Mouse (Mus musculus) left cerebral cortex, postnatal 14 days (tissue): ENCODE results near the gene Bag3. TPM values are rescaled to one million over a fixed set of nuclear protein-coding genes. Genes with fewer than 3 reads are reported as not detected.

Source experiments
- DNase-seq, 2 experiments: peaks; one replicate each; pipeline ENCODE4 v3.0.0; 2021 to 2022; ENCODE audit warnings: low spot score in 2 of 2, mixed read lengths in 1 of 2
- intact Hi-C: fragments of 180-260 bp; cut with DNase I; formaldehyde crosslinking; loops from one replicate; pipeline ENCODE4 v1.15.1; 2025
- total RNA-seq, 2 experiments: library from RNA; stranded (reverse); gene quantifications; 2 replicates each; pipeline ENCODE4 v1.2.3; 2021

Bag3 gene
- total RNA-seq, 2 experiments from 2014 or later = 5.3 to 6.4 TPM

DNA sequence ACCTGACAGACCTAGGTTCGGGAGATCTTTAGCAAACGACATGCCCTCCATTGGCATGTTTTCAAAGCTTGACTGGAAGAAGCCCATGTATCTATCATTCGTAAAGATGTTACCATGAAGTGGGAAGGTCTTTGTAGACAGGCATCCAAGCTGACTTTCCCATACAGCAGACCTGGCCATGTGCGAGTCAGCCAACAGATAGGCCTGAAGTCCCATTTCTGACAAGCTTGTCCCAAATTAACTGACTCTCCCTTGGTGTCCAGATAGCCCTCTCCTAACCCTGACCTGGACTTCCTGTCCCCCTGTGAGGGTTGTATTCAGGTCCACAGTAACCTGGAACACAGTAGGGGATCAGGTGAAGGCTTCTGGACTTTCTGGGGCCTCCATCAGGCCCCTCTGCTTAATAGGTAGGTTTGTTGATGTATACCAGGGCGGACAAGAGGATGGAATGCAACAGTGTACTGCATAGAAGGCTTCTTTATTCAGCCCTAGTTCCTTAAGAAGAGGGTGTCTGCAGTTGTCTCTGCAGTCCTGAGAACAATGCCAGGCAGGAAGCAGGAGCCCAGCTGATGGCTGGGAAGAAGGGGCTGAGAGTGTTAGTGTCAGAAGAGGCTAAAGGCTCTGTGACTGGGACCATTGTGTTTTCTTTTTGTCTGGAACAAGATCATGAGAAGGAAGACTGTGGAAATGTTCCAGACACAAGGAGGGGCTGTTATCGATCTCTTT is 9.2 kb downstream of the Bag3 start:
- no peak for DNase-seq
- intact Hi-C loops = no loop called here

DNA sequence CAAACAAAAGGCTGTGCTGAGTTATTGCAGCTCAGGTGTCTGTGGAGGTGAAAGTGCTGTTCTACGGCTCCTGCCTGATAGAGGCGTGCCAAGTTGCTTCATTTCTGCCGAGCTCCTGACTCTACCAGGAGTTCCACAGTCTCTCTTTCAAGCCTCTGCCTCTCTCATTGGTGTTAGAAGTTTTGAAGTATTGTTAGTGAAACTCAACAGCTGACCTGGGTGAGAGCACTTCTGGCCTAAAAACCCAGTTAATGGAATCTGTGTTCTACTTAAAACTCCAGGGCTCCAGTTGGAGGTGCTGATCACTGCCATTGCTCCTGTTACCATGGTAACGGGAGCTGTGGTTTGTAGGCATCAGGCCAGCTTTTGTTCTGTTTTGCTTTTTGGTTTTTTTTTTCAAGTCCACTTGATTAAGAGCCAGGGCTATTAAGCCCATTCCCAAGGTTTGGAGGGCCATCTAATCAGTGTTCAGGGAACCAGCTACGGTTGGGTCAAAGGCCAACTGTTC is 11.6 kb downstream of the Bag3 start:
- intact Hi-C loops = no loop called here
- peak; percentile 37 to 68 for DNase-seq

DNA sequence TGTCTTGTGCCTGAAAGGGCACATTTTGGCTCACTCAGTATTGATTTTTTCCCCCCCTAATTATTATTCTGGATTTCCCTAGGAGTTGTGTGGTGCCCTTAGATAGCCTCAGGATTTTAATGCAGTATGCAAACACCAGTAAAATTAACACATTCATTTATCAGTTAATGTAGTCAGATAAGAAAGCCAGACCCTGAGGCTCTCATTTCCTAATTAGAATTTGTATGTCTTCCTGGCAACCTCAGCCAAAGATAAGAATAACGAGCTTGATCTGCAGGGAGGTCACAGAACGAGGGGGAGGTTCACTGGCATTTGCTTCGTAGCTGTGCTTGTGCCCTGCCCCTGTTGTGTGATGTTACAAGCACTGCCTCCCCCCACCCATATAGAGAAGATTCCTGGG is 12.7 kb downstream of the Bag3 start:
- no peak for DNase-seq
- intact Hi-C loops = no loop called here

DNA sequence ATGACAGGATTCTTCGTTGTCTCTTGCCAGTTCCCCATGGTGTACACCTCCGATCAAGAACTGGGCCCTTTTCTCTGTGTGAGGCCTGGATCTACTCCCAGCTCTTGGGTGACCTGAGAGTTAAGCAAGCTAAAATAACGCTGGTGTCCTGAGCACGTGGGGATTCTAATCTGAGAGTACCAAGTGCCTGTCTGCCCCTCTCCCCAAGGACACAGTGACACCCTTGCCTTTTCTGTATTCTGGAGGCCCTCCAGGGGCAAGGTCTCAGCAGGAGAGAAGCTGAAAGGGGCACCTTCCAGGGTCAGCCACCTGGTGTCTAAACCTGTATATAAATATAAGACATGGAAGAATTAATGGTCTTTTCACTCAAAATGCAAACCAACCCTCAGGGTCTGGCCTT is 14.3 kb downstream of the Bag3 start:
- no peak for DNase-seq
- intact Hi-C loops = no loop called here

DNA sequence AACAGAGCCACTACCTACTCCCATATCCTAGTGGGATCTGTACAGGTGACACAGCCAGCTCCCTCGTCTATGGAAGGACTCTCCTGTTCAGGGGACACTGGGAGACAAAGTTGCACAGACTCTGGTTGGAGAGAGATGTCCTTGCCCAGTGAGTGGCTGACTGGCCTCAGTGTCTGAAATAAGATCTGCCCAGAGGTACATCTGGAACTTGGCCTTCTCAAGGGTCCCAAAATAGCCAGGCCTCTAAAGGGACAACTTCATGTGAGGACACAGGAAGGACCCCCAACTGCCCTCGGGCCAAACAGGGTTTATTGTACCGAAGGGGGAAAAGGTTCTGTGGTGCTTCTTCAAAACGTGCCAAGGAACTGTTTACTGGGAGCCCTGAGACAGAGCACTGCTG is 14.8 kb downstream of the Bag3 start:
- intact Hi-C loops = no loop called here
- no peak for DNase-seq

DNA sequence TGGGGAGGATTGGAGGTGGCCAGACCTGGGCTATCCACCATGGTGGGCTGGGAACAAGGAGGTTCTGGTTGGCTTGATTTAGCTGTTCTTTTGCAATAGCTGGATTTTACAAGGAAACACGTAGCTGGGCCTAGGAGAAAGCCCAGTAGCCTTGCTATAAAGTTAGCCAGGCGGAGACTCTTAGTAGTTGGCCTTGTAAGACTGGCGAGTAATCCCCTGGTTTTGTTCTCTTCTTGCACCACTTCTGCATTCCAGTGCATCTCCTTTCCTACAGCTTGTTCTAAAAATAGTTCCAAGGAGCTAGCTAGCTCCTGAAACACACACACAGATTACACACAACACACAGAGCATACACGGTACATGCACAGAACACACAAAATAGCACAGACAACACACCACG is 15.4 kb downstream of the Bag3 start:
- no peak for DNase-seq
- intact Hi-C loops = no loop called here

DNA sequence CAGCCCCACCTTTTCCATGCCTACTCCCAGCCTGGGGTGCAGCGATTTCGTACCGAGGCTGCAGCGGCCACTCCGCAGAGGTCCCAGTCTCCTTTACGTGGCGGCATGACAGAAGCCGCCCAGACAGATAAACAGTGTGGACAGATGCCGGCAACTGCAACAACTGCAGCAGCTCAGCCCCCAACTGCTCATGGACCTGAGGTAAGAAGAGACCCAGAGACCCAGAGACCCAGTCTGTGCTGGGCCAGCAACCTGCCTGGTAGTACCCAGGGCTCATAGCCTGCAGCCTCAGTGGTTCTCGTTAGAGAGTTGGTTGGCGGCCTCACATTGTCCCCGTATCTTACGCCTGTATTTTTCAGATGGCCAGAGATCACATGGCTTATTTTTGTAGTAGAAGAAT is 16.7 kb downstream of the Bag3 start:
- no peak for DNase-seq
- intact Hi-C loops = no loop called here

DNA sequence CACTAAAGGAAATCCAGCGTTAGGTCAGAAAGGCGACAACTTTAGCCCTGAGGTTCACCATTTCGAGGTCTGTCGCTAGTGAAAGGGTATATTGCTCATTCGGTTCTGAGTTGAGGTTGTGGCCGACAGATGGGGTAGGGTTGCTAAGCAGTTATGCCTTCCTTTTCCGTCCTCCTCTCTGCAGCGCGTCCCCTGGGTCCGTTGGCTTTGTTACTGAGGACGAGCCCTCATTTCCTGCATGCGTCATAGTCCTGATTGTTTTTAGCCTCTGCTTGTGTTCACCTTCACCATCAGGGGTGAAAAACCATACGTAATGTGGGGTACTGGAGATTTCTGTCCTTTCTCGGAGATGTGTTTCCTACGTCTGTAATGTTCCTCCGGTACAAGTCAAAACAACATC is 17.3 kb downstream of the Bag3 start:
- DNase-seq = no peak
- intact Hi-C loops = no loop called here

DNA sequence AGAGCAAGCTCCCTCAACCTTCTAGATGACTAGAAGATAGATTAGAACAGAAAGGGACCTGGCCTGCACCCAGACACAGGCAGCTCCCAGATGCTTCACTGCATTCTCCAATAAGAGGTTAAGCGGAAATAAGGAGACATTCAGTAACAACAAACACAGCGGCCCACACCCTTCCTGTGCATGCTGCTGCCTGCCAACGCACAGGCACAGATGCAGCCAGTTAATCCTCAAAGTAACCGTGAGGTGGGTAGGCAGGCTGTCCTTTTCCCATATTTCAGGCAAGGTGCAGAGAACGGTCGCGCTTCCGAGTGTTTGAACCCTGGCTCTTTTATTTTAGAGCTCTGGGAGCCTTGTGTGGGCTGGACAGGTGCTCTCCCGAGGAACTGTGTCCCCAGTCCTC is 17.8 kb downstream of the Bag3 start:
- intact Hi-C loops = no loop called here
- no peak for DNase-seq

DNA sequence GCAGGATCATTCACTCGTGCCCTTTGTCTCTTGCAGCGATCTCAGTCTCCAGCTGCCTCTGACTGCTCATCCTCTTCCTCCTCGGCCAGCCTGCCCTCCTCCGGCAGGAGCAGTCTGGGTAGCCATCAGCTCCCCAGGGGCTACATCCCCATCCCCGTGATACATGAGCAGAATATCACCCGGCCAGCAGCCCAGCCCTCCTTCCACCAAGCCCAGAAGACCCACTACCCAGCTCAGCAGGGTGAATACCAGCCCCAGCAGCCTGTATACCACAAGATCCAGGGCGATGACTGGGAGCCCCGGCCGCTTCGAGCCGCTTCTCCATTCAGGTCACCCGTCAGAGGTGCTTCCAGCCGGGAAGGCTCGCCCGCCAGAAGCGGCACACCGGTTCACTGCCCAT is 18.4 kb downstream of the Bag3 start:
- DNase-seq = no peak
- intact Hi-C loops = no loop called here

DNA sequence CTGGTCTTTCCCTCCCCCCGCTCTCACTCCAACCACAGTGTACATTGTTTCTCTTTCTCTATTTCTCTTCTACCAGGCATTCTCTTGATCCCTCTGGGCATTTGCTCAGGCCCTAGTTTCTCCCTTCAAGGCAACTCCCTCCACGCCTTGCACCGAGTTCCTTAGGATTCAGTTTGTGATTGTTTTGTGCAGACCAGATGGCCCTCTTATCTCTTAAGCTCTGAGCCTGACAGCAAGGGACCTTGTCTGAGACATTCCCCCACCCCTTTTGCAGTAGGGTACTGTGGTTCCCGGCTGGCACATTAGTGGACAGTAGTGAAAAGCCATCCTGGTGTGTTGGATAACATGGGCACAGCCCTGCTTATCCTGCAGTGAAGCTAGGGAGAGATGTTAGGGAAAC is 19.1 kb downstream of the Bag3 start:
- intact Hi-C loops = no loop called here
- no peak for DNase-seq

DNA sequence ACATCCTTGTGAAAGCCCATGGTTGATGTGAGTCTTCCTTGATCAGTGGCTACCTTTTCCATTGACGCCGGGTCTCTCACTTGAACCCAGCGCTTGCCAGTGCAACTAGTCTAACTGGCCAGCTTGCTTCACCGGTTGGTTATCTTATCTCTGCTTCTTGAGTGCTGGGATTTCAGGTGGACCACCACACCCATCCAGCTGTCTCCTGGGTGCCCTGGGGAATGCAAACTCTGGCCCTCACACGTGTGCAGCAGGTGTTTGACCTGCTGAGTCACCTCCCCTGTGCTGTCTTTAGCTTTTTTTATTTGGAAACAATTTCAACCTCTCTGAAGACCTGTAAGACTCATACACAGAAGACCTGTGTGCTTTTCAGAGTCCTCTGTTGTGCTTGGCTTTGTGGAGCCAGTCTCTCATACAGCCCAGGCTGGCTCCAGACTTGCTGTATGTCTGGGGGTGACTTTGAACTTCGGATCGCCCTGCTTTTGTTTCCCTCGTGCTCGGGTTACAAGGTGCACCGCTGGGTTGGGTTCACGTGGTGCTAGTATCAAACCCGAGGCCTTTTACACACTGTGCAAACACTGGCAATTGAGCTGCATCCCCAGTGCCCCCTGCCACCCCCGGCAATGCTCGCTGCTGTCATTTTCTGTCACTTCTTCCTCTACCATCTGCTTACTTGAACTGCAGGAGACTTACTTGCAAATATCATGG is 19.9 kb downstream of the Bag3 start:
- no peak for DNase-seq
- intact Hi-C loops = no loop called here

DNA sequence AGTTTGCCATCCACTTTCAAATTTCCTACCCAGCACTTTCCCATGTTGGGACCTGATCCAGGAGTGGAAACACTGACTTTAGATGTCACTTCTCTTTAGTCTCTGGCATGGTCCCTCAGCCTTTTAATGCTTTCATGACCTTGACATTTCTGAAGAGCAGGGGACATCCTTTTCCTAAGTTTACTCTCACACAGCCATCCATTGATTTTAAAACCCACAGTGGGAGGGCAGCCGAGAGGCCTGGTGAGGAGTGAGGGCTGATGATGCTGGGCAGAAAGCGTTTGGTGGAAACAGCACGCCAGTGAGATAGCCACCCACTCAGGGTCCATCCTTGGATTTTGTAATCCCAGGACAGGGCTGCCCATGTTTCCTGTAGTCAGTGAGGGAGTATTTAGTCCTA is 20.5 kb downstream of the Bag3 start:
- intact Hi-C loops = no loop called here
- DNase-seq = no peak

DNA sequence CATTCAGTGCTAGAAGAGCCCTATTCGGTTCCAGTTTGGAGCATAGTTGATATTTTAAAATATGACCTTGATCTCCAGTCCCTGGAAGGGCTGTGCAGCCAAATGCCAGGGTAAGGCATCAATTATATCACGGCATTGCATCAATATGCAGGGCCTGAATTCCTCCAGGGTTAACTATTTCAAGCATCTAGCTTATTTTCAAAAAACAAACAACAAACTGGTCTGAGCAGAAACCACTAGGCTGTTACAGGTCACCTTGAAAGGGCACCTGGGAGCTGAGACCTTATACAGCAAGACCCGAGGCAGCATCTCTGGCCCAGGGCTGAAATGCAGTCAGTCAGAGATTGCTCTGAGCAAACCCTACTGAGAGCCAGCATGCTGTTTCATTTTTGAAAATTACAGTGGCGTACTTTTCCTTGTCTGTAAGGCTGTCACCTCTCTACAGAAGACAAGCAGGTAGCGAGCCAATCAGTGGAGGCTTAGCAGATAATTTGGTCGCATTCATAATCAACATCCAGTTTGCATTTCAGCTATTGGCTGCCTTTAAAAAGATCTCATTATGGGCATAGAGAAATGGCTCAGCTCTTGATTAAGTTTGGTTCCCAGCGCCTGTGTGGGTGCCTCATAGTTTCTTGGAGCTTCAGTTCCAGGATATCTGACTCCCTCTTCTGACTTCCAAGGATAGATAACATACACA is 21.3 kb downstream of the Bag3 start:
- intact Hi-C loops = no loop called here
- DNase-seq = no peak

DNA sequence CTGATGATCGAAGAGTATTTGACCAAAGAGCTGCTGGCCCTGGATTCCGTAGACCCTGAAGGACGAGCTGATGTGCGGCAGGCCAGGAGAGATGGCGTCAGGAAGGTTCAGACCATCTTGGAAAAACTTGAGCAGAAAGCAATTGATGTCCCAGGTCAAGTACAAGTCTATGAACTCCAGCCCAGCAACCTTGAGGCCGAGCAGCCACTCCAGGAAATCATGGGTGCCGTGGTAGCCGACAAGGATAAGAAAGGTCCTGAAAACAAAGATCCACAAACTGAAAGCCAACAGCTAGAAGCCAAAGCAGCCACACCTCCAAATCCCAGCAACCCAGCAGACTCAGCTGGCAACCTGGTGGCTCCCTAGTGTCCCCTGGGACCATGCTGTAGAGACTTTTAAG is 22.6 kb downstream of the Bag3 start:
- no peak for DNase-seq

DNA sequence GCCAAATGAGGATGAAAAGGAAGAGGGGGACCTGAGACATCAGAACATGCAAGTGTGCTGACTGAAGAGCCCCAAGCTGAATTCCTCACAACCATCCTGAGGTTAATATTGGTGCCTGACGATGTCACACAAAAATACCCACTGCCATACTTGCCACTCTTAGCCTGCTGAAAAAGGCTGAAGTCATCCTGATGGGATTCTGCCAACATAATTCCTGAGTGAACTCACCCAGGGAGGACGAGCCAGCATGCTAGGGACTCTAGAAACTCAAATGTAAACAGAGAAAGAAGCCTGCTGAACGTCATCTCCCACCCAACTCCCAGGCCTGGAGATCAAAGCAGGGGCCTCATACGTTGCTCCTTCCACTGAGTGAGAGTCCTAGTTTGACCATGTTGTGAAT is 25.7 kb downstream of the Bag3 start:
- intact Hi-C loops = no loop called here
- no peak for DNase-seq

More for the DNA sequence above, 22.6 kb downstream of the Bag3 start:
- intact Hi-C loops = no loop called here

DNA sequence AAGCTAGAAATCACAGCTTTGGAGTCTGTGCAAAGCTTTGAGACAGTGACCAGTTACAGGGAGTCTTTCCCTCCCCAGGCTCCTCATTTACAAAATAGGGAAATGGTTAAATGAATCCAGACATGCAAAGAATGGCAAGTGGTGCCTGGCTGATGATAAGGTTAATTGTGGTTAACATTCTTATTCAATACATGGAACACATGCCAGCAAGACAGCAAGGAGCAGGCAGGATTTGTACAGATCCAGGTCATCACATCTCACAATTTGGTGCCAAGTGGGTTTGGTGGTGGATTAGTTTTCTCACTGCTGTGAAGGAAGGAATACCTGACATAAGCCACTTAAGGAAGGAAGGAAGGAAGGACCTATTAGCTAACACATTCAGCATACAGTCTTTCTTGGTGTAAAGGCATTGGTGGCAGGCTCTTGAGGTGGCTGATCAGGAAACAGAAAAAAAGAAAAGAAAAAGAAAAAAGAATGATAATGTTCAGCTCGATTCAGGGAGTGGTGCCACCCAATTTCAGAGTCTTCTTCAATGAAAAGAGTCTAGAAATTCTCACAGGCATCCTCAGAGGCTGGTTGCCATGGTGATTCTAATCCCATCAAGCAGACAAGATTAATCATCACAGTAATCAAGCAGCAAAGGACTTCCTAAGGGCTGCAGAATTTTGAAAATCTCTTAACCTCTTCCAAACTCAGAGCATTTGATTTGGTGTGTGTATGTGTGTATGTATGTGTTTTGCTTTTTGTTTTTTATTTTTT is 27.1 kb downstream of the Bag3 start:
- DNase-seq = peak in 1 of 2 experiments; percentile 45
- intact Hi-C loops = no loop called here

DNA sequence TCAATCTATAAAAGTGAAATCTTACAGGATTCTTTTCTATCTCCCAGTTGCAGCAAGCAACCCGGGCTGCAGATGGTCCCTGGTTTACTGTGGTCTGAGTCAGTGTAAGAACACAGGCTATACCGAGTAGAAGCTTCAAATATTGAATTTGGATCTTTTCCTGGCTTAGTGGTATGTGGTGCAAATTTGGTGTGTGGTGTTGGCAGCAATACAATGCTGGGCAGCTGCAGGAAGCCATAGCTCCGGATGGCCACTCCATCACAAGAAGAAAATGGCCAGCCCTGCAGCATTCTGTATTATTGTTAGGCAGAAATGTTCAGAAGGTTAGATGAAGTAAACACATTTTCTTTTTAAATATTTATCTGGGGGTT is 27.7 kb downstream of the Bag3 start:
- DNase-seq = no peak
- intact Hi-C loops = no loop called here

DNA sequence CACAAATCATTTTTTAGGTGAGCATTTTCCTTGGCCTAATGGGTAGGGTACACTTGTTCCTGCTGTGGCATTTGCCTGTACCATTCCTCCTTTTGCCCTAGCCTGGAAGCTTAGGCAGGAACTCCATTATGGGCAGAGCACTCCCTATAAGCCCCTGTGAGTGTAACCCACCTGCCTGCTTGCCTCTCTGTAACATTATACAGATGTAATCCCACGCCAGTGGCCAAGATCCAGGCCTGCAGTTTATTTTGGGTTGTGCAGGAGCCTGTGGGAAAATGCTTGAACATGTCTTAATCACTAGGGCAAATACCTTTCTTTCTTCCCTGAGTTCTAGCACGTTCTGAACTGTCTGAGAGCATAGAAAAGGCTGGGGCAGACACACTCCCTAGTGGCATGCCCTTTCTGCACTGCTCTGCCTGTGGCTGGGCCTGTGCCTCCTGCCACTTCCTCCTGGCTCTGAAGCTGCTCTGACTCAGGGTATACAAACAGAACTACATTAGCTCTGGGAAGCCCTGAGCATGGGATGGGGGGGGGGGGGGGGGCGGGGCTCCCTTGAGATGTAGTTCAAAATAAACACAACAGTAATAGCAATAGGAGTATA is 29.8 kb downstream of the Bag3 start:
- intact Hi-C loops = no loop called here
- DNase-seq = no peak

DNA sequence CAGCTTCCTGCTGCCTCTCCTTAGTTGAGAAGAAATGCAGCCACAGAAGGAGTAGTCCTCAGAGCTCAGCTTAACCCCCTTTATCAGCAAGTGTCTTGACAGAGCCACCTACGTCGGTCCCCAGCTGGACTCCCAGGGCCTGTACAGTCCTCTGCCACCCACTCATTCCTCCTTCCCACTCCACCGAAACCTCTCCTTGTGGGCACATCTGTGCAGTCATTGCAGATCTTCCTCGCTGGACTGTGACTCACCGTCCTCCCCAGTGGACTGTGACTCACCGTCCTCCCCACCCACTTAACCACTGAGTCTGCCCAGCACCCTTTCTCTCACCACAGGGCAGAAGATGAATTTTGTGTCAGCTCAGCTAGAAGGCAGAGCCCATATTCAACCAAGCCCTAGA is 31.1 kb downstream of the Bag3 start:
- peak in 1 of 2 experiments; percentile 40 for DNase-seq
- intact Hi-C loops = no loop called here
